Mouse (Mus musculus): ENCODE results near the gene Rnf114. TPM values are rescaled to one million over a fixed set of nuclear protein-coding genes. Genes with fewer than 3 reads are reported as not detected.

Gene Rnf114
- polyA plus RNA-seq (2014; fragmentation: Nextera tagmentation; extraction: Ambion mirVana) = 150 and 151 TPM in 2 replicates

- DNase-seq (ENCODE audit: low spot score) (no peak), ATAC-seq (peak; percentile 38)
- H3K9ac ChIP-seq (ENCODE audit: low read length) = peak within 1 kb of the TSS; percentile 96
Measured at GRCm38 (mm10) chr2:167491757-167492708, at the start of gene Rnf114. TSS of gene Rnf114 (plus strand) at chr2:167492645.

GRCm38 (mm10) chr2:167443411-167444193, 48.8 kb upstream of the Rnf114 start:
- no peaks in the 10 kb centered on the region for H3K4me1 ChIP-seq (ENCODE audit: control insufficient read depth, insufficient read depth, low read length)
- DNase-seq (ENCODE audit: low spot score) = no peak
- H3K4me2 ChIP-seq (ENCODE audit: low read length) = no peak overlapping the region
- WGBS = 94% methylated on average over 4 of the region's 4 CpGs
- H3K27me3 ChIP-seq (replicated peaks; ENCODE audit: control insufficient read depth, insufficient read depth, low read length) = no peaks in the 10 kb centered on the region
- peaks cover 62% of the 10 kb centered on the region for H3K36me3 ChIP-seq (ENCODE audit: control insufficient read depth, insufficient read depth, low read length)
- H3K4me3 ChIP-seq (ENCODE audit: low read depth, low read length) = no peak overlapping the region
- H3K27ac ChIP-seq (ENCODE audit: low read depth, low read length) = no peak overlapping the region
- no peaks in the 10 kb centered on the region for H3K9me3 ChIP-seq (replicated peaks; ENCODE audit: control insufficient read depth, low read length)
- ATAC-seq = no peak
- no peak overlapping the region for H3K9ac ChIP-seq (ENCODE audit: low read length)

More at GRCm38 (mm10) chr2:167491757-167492708, at the start of gene Rnf114:
- no peaks in the 10 kb centered on the region for H3K9me3 ChIP-seq (replicated peaks; ENCODE audit: control insufficient read depth, low read length)
- 4% methylated on average over 52 of the region's 52 CpGs for WGBS
- peaks cover 6% of the 10 kb centered on the region; the same call in 1 of the 2 replicates for H3K36me3 ChIP-seq (ENCODE audit: control insufficient read depth, insufficient read depth, low read length)
- peak within 1 kb of the TSS; percentile 100 for H3K4me3 ChIP-seq (ENCODE audit: low read depth, low read length)
- peak within 1 kb of the TSS; percentile 98 for H3K27ac ChIP-seq (ENCODE audit: low read depth, low read length)
- peaks cover 16% of the 10 kb centered on the region for H3K4me1 ChIP-seq (ENCODE audit: control insufficient read depth, insufficient read depth, low read length)
- peak within 1 kb of the TSS; percentile 96 for H3K4me2 ChIP-seq (ENCODE audit: low read length)
- no peaks in the 10 kb centered on the region for H3K27me3 ChIP-seq (replicated peaks; ENCODE audit: control insufficient read depth, insufficient read depth, low read length)

GRCm38 (mm10) chr2:167445911-167446780, 46.3 kb upstream of the Rnf114 start:
- Histone ChIP-seq H3K36me3 (ENCODE audit: control insufficient read depth, insufficient read depth, low read length) (peaks cover 69% of the 10 kb centered on the region), H3K4me3 (ENCODE audit: low read depth, low read length) (no peak overlapping the region), H3K4me2 (ENCODE audit: low read length) (no peak overlapping the region), H3K27me3 (replicated peaks; ENCODE audit: control insufficient read depth, insufficient read depth, low read length) (no peaks in the 10 kb centered on the region), H3K9ac (ENCODE audit: low read length) (no peak overlapping the region), H3K9me3 (replicated peaks; ENCODE audit: control insufficient read depth, low read length) (no peaks in the 10 kb centered on the region), H3K4me1 (ENCODE audit: control insufficient read depth, insufficient read depth, low read length) (no peaks in the 10 kb centered on the region), H3K27ac (ENCODE audit: low read depth, low read length) (no peak overlapping the region)
- no peak for ATAC-seq
- WGBS = 86% methylated on average over 20 of the region's 20 CpGs
- no peak for DNase-seq (ENCODE audit: low spot score)

GRCm38 (mm10) chr2:167447207-167447606, 45.2 kb upstream of the Rnf114 start:
- no peaks in the 10 kb centered on the region for H3K4me1 ChIP-seq (ENCODE audit: control insufficient read depth, insufficient read depth, low read length)
- ATAC-seq (no peak), DNase-seq (ENCODE audit: low spot score) (no peak)
- H3K4me3 ChIP-seq (ENCODE audit: low read depth, low read length) = no peak overlapping the region
- no peaks in the 10 kb centered on the region for H3K27me3 ChIP-seq (replicated peaks; ENCODE audit: control insufficient read depth, insufficient read depth, low read length)
- no peak overlapping the region for H3K4me2 ChIP-seq (ENCODE audit: low read length)
- H3K9me3 ChIP-seq (replicated peaks; ENCODE audit: control insufficient read depth, low read length) = no peaks in the 10 kb centered on the region
- H3K36me3 ChIP-seq (ENCODE audit: control insufficient read depth, insufficient read depth, low read length) = peaks cover 68% of the 10 kb centered on the region
- H3K9ac ChIP-seq (ENCODE audit: low read length) = no peak overlapping the region
- 95% methylated on average over 7 of the region's 7 CpGs for WGBS
- no peak overlapping the region for H3K27ac ChIP-seq (ENCODE audit: low read depth, low read length)

GRCm38 (mm10) chr2:167447629-167448028, 44.8 kb upstream of the Rnf114 start:
- no peak overlapping the region for H3K4me3 ChIP-seq (ENCODE audit: low read depth, low read length)
- DNase-seq (ENCODE audit: low spot score) = no peak
- H3K36me3 ChIP-seq (ENCODE audit: control insufficient read depth, insufficient read depth, low read length) = peaks cover 67% of the 10 kb centered on the region
- no peak overlapping the region for H3K4me2 ChIP-seq (ENCODE audit: low read length)
- H3K9me3 ChIP-seq (replicated peaks; ENCODE audit: control insufficient read depth, low read length) = no peaks in the 10 kb centered on the region
- no peaks in the 10 kb centered on the region for H3K4me1 ChIP-seq (ENCODE audit: control insufficient read depth, insufficient read depth, low read length)
- 89% methylated on average over 8 of the region's 8 CpGs for WGBS
- no peak overlapping the region for H3K9ac ChIP-seq (ENCODE audit: low read length)
- H3K27me3 ChIP-seq (replicated peaks; ENCODE audit: control insufficient read depth, insufficient read depth, low read length) = no peaks in the 10 kb centered on the region
- no peak for ATAC-seq
- H3K27ac ChIP-seq (ENCODE audit: low read depth, low read length) = no peak overlapping the region

GRCm38 (mm10) chr2:167449331-167450275, 42.8 kb upstream of the Rnf114 start:
- no peak overlapping the region for H3K9ac ChIP-seq (ENCODE audit: low read length)
- H3K27me3 ChIP-seq (replicated peaks; ENCODE audit: control insufficient read depth, insufficient read depth, low read length) = no peaks in the 10 kb centered on the region
- no peak overlapping the region for H3K27ac ChIP-seq (ENCODE audit: low read depth, low read length)
- WGBS = 90% methylated on average over 21 of the region's 21 CpGs
- H3K4me1 ChIP-seq (ENCODE audit: control insufficient read depth, insufficient read depth, low read length) = no peaks in the 10 kb centered on the region
- DNase-seq (ENCODE audit: low spot score) (no peak), ATAC-seq (no peak)
- no peaks in the 10 kb centered on the region for H3K9me3 ChIP-seq (replicated peaks; ENCODE audit: control insufficient read depth, low read length)
- no peak overlapping the region for H3K4me2 ChIP-seq (ENCODE audit: low read length)
- H3K4me3 ChIP-seq (ENCODE audit: low read depth, low read length) = no peak overlapping the region
- H3K36me3 ChIP-seq (ENCODE audit: control insufficient read depth, insufficient read depth, low read length) = peaks cover 73% of the 10 kb centered on the region

GRCm38 (mm10) chr2:167450647-167451046, 41.8 kb upstream of the Rnf114 start:
- Histone ChIP-seq H3K27me3 (replicated peaks; ENCODE audit: control insufficient read depth, insufficient read depth, low read length) (no peaks in the 10 kb centered on the region), H3K27ac (ENCODE audit: low read depth, low read length) (no peak overlapping the region), H3K36me3 (ENCODE audit: control insufficient read depth, insufficient read depth, low read length) (peaks cover 74% of the 10 kb centered on the region), H3K4me1 (ENCODE audit: control insufficient read depth, insufficient read depth, low read length) (no peaks in the 10 kb centered on the region), H3K9me3 (replicated peaks; ENCODE audit: control insufficient read depth, low read length) (no peaks in the 10 kb centered on the region), H3K9ac (ENCODE audit: low read length) (no peak overlapping the region), H3K4me2 (ENCODE audit: low read length) (no peak overlapping the region), H3K4me3 (ENCODE audit: low read depth, low read length) (no peak overlapping the region)
- ATAC-seq = no peak
- WGBS = 92% methylated on average over 8 of the region's 8 CpGs
- DNase-seq (ENCODE audit: low spot score) = no peak
